Mouse (Mus musculus) G1E (cell line): ENCODE results near the gene Pkd1l1. TPM values are rescaled to one million over a fixed set of nuclear protein-coding genes. Genes with fewer than 3 reads are reported as not detected.

ENCODE experiments used
- ATAC-seq: 2 replicates; pipeline ENCODE4 v1.8.0; 2016; ENCODE audit warnings: mild to moderate bottlenecking; ENCODE audit not compliant: insufficient number of reproducible peaks, poor library complexity, low FRiP score, severe bottlenecking; ENCODE audit errors: extremely low read depth
- DNase-seq: peaks from one replicate; pipeline ENCODE4 v3.0.0; 2012; ENCODE audit warnings: low spot score
- H3K27me3 ChIP-seq: 2 replicates; pipeline ENCODE4 v1.6.1; 2012; ENCODE audit warnings: mild to moderate bottlenecking, low read length, inconsistent platforms; ENCODE audit not compliant: insufficient read depth
- H3K36me3 ChIP-seq: replicated peaks from 2 replicates; pipeline ENCODE3; 2012; ENCODE audit warnings: mild to moderate bottlenecking, inconsistent platforms
- H3K4me1 ChIP-seq: 2 replicates; pipeline ENCODE4 v1.6.1; 2012; ENCODE audit warnings: low read depth, low read length, inconsistent platforms, mixed read lengths; ENCODE audit not compliant: insufficient read depth
- H3K4me3 ChIP-seq: 2 replicates; pipeline ENCODE4 v1.5.1; 2012; ENCODE audit warnings: low read depth, mild to moderate bottlenecking, inconsistent platforms, low read length, moderate library complexity, mixed read lengths
- H3K9me3 ChIP-seq: replicated peaks from 2 replicates; pipeline ENCODE4 v1.6.1; 2012; ENCODE audit warnings: inconsistent platforms
- CTCF ChIP-seq: IDR thresholded peaks from 2 replicates; pipeline ENCODE4 v1.5.1; 2012; ENCODE audit warnings: low read depth, low read length, inconsistent platforms, mixed read lengths
- GATA1 ChIP-seq: IDR thresholded peaks from 2 replicates; pipeline ENCODE4 v1.6.1; 2012; ENCODE audit warnings: borderline replicate concordance, low read length, inconsistent platforms, mixed read lengths
- GATA2 ChIP-seq: IDR thresholded peaks from 2 replicates; pipeline ENCODE4 v1.6.1; 2012; ENCODE audit warnings: low read depth, low read length, inconsistent platforms, borderline replicate concordance
- POLR2AphosphoS5 ChIP-seq: IDR thresholded peaks from 2 replicates; pipeline ENCODE4 v1.6.1; 2012; ENCODE audit warnings: low read depth, low read length, inconsistent platforms; ENCODE audit not compliant: insufficient replicate concordance
- TAL1 ChIP-seq: conservative IDR thresholded peaks from 2 replicates; pipeline ENCODE4 v1.6.1; 2012; ENCODE audit warnings: low read depth, low read length, inconsistent platforms, mixed read lengths
- polyA plus RNA-seq: library from polyadenylated mRNA; stranded (reverse); fragments of >175 nt; gene quantifications from 2 replicates; pipeline ENCODE4 v1.2.3, GENCODE M21; 2012
- total RNA-seq, 2 experiments: library from RNA; stranded (forward) in 1 of 2; stranded (reverse) in 1 of 2; fragments of 200-1000 nt in 1 of 2; fragments of >200 nt in 1 of 2; fragmentation: Nextera tagmentation in 1 of 2; gene quantifications; 2 replicates each; pipeline ENCODE4 v1.2.3; 2014 to 2017

The Pkd1l1 gene
- total and polyA plus RNA-seq, 3 experiments: 0.16 TPM; not detected in 2

DNA sequence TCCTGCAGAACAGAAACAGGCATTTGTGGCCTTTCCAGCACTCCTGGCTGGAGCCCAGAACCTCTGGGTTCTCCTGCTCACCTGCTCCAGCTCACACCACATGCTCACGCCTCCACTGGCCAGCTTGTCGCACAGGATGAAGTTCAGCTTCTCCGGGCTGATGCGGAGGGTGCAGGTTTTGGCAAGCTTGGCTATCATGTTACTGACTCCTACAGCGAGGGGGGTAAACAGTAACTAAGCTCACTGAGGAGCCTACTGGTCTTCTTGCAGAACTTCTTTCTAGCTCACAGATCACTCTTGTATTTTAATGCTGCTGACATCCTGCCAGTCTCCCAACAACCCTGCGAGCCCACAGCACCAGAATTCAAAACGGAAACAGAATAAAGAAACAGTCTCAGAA is 37.4 kb upstream of the Pkd1l1 start:
- Histone ChIP-seq H3K4me3 (peak overlapping the region; percentile 96), H3K36me3 (peaks cover 35% of the 10 kb centered on the region), H3K9me3 (no peaks in the 10 kb centered on the region), H3K27me3 (peaks cover 2% of the 10 kb centered on the region; the same call in 1 of the 2 replicates), H3K4me1 (peaks cover 25% of the 10 kb centered on the region)
- DNase-seq: peak; percentile 5
- TF ChIP-seq TAL1: no peak
- no peak for TF ChIP-seq GATA2
- no peak for TF ChIP-seq POLR2AphosphoS5
- no peak for TF ChIP-seq CTCF
- TF ChIP-seq GATA1: no peak
- ATAC-seq: peak; percentile 37

DNA sequence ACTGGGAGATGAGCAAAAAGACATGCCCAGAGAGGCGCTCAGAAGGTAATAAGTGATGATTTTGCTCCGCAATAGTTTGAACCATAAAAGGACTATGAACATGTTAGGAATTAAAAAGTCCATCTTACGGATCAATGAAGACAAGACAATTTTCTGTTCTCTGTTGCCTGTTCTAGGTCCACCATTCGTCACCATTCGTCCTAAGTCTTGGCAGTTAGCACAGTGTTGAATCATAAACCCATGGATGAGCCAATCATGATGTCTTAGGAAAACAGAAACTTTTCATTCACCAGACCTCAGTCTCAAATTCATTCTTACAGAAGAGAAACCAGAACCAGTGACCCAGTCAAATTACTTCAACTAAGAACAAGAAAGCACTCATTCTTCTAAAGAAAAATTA is 35.7 kb upstream of the Pkd1l1 start:
- TF ChIP-seq GATA2 (no peak), TAL1 (no peak), GATA1 (no peak), POLR2AphosphoS5 (no peak), CTCF (no peak)
- peaks cover 52% of the 10 kb centered on the region for H3K36me3 ChIP-seq
- H3K9me3 ChIP-seq: no peaks in the 10 kb centered on the region
- H3K4me3 ChIP-seq: no peak overlapping the region
- no peaks in the 10 kb centered on the region for H3K27me3 ChIP-seq
- no peak for DNase-seq
- H3K4me1 ChIP-seq: peaks cover 25% of the 10 kb centered on the region
- no peak for ATAC-seq

DNA sequence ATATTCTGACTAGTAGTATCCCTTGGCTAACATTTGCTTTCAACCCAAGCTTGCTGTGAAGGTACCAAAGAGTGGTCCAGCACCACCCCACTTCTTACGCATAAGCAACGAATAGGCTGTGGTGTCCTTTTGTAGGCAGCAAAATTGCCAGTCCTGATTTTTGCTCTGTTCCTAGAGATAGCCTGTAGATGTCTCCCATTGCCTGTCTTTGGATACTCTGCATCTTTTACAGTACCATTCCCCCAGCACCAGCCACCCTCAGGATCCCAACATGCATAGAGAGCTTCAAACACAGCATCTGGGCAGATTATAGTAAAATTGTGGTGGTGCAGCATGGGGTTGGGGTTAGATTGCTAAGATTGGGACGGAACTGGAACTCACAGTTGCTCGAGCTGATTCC is 15.0 kb upstream of the Pkd1l1 start:
- TF ChIP-seq TAL1: no peak
- no peak for TF ChIP-seq GATA2
- TF ChIP-seq CTCF: no peak
- no peak for TF ChIP-seq POLR2AphosphoS5
- TF ChIP-seq GATA1: no peak
- DNase-seq (no peak), ATAC-seq (no peak)
- peaks cover 29% of the 10 kb centered on the region for H3K36me3 ChIP-seq
- H3K9me3 ChIP-seq: no peaks in the 10 kb centered on the region
- peaks cover 45% of the 10 kb centered on the region for H3K27me3 ChIP-seq
- peaks cover 9% of the 10 kb centered on the region; the same call in 1 of the 2 replicates for H3K4me1 ChIP-seq
- H3K4me3 ChIP-seq: no peak overlapping the region

DNA sequence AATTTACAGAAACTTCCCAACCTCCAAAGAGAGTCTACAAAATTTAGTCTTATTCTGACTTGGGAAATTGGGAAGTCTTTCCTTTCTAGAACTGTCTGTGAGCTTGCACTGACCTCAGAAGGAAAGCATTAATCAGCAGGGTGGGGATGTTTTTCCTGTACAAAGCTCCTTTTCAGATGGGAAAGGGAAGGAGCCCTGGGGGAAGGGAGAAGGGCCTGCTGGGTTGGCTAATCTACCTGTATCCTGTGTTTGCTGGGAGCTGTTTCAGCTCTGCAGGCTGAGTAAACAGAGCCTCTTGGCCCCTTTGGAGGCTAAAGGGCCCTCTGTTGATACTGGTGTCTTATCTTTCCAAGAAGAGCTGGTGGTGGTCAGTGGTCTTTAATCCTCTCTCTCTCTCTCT is 13.0 kb upstream of the Pkd1l1 start:
- ATAC-seq: no peak
- H3K4me1 ChIP-seq: peaks cover 10% of the 10 kb centered on the region
- no peak overlapping the region for H3K4me3 ChIP-seq
- no peak for TF ChIP-seq TAL1
- TF ChIP-seq GATA1: no peak
- no peak for TF ChIP-seq POLR2AphosphoS5
- TF ChIP-seq CTCF: no peak
- H3K27me3 ChIP-seq: peaks cover 45% of the 10 kb centered on the region
- no peak for DNase-seq
- H3K36me3 ChIP-seq: peaks cover 11% of the 10 kb centered on the region
- H3K9me3 ChIP-seq: no peaks in the 10 kb centered on the region

- ATAC-seq (no peak), DNase-seq (peak; percentile 55)
- Histone ChIP-seq H3K36me3 (no peaks in the 10 kb centered on the region), H3K4me3 (no peak overlapping the region), H3K27me3 (peaks cover 52% of the 10 kb centered on the region), H3K9me3 (no peaks in the 10 kb centered on the region), H3K4me1 (peaks cover 13% of the 10 kb centered on the region)
- TF ChIP-seq CTCF: peak; percentile 39
- TF ChIP-seq POLR2AphosphoS5: no peak
- no peak for TF ChIP-seq GATA1
These were observed 10.3 kb upstream of the Pkd1l1 start for GRCm38 (mm10) chr11:8983237-8983861.

GRCm38 (mm10) chr11:8978154-8978553 is 5.1 kb upstream of the Pkd1l1 start:
- peaks cover 31% of the 10 kb centered on the region for H3K4me1 ChIP-seq
- no peak for ATAC-seq

DNA sequence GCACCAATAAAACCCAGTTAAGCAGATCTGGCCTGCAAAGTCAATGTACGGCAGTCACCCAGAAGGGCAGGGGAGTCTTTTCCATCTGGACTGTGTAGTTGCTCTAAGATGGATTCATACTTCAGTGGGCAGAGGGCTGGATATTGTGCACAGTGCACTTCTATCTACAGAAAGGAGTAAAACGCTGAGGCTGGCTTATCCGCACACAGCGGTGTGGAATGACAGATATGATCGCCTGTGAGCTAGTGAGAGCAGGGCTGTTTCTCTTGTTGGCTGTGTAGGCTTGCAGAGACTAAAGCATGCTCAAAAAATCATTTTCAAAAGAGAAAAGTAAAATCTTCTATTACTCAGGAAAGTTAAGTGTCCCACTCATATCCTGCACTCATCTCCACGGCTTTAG is 973 bp downstream of the Pkd1l1 start:
- Histone ChIP-seq H3K4me1 (peaks cover 78% of the 10 kb centered on the region), H3K4me3 (no peak overlapping the region; the same call in 1 of the 2 replicates), H3K9me3 (no peaks in the 10 kb centered on the region), H3K36me3 (no peaks in the 10 kb centered on the region), H3K27me3 (no peaks in the 10 kb centered on the region)
- ATAC-seq (no peak; the same call in 1 of the 2 replicates), DNase-seq (no peak)
- no peak for TF ChIP-seq GATA1
- TF ChIP-seq CTCF: no peak
- no peak for TF ChIP-seq GATA2
- TF ChIP-seq POLR2AphosphoS5: no peak
- no peak for TF ChIP-seq TAL1

More at GRCm38 (mm10) chr11:8978154-8978553, 5.1 kb upstream of the Pkd1l1 start:
- Histone ChIP-seq H3K27me3 (peaks cover 13% of the 10 kb centered on the region; the same call in 1 of the 2 replicates), H3K9me3 (no peaks in the 10 kb centered on the region), H3K4me3 (no peak overlapping the region), H3K36me3 (no peaks in the 10 kb centered on the region)
- no peak for DNase-seq
- no peak for TF ChIP-seq GATA1
- no peak for TF ChIP-seq GATA2
- TF ChIP-seq CTCF: no peak
- TF ChIP-seq TAL1: no peak
- TF ChIP-seq POLR2AphosphoS5: no peak
